Mouse (Mus musculus): ENCODE data around the gene Zfp131.

Zfp131 gene

DNA sequence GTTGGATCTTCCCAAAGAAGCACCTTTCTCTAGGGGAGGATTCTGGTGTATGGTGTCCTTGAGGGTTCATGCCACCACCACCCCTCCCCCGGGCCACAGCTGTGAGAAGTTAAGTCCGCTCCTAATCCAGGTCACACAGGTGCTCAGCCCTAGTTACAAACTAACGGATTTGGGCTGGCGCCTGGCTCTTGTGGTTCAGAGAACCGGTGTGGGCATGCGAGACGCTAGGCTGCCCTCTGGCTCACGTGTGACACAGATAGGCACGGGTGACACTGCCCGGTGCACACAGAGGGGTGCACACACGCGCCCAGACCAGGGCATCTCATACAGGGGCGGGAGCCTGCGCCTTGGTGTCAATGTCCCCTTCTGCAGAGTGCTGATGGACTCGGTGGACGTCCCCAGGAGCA, 35.5 kb downstream of the Zfp131 start:
- no peak for DNase-seq (ENCODE audit: low read depth)

DNA sequence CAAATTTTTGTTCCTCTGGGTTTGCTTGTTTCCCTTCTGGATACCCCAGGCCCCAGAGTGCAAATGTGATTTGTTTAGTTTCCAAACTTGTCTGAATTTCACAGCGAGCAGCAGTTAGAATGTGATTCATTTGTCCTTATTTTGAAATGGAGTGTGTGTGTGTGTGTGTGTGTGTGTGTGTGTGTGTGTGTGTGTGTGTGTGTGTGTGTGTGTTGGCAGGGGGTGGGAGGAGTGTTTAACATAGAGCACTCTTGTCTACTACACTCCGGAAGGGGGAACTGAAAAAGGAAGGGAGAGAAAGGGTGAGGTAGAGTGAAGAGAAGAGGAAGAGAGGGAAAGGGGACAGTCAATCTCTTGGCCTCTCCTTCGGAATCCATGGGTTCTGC, 36.1 kb downstream of the Zfp131 start:
- DNase-seq (ENCODE audit: low read depth): no peak

DNA sequence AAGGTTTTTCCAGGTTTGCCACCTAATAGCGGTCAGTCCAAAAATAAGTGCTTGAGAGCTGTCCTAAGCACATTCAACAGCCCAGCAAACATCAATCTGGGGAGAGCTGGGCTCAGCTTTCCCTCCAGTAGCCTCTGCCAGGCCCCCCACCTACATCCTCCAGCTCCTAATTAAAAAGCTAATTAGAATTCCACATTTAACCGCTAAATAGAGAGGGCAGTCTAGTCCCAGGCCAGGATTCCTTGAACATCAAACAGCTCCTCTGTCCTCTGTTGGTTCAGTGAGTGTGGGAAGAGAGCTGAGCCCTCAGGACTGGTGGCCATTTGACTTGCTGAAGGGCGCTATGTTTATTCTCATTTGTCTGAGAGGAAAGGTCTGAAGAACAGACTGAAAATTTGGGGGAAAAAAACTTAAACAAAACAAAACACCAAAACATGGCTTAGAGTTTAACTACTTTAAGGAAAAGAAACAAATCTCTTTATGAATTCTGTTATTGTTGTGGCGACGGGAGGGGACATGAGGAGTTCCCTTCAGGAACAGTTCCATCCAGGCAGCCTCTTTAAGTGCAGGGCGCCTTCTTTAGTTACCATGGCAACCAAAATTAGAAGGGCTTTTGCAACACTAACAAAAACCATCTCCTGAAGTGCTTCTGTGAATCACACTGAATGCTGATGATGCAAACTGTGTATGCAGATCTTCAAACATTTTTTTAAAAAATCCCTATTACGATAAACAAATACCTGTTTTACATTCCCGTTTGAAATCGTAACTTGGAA, 36.6 kb downstream of the Zfp131 start:
- DNase-seq (ENCODE audit: low read depth): no peak

DNA sequence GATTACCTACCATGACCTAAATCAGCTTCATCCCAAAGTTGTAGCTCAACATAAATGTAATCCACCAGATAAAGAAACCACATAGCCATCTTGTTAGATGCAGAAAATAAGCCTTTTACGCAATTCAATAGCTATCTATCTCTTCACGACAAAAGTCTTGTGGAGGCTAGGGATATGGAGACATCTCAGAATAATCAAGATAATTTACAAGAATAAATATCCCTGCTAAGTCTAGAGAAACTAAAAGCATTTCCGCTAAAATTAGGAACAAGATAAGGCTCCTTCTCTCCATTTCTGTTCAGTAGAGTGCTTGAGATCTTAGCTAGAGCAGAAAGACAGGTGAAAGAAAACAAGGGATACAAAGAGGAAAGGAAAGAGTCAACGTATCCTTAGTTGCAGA, 43.8 kb downstream of the Zfp131 start:
- no peak for DNase-seq (ENCODE audit: low read depth)

DNA sequence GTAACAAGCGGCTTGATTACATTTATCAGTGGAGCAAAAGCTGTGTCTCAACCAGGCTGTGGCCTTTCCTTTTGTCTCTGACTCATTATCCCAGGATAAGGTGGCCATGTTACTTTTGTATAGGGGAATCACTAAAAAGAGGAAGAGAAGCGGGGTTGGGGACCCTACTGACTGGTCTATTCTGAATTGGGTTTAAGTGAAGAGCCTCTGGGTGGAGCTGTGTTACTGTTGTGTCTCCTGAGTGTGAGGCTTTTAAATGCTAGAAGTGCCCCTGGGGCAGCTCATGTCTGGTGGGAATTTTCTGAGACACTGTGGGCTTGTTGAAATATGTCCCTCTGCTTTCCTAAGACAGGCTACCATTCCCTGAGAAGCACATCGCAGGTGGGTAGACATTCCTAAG, 47.2 kb downstream of the Zfp131 start:
- peak; percentile 65 for DNase-seq (ENCODE audit: low read depth)

DNA sequence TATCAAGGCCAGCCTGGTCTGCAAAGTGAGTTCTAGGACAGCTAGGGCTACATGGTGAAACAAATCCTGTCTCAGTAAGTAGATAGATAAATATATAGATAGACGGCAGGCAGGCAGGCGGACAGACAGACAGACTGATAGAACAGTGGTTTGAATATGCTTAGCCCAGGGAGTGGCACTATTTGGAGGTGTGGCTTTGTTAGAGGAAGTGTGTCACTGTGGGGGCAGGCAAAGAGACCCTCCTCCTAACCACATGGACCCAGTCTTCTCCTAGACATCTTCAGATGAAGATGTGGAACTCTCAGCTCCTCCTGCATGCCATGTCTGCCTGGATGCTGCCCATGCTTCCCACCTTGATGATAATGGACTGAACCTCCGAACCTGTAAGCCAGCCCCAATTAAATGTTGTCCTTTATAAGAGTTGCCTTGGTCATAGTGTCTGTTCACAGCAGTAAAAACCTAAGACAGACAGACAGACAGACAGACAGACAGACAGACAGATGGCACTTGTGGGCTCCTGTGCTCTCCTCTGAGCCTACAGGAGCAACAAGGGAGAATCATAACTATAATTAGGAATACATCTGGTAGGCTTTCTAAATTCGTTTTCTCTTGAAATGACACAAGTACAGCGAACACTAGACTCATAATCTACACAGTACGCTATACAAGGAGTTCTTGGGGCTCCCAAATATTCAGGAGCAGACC, 47.8 kb downstream of the Zfp131 start:
- peak; percentile 45 for DNase-seq (ENCODE audit: low read depth)

DNA sequence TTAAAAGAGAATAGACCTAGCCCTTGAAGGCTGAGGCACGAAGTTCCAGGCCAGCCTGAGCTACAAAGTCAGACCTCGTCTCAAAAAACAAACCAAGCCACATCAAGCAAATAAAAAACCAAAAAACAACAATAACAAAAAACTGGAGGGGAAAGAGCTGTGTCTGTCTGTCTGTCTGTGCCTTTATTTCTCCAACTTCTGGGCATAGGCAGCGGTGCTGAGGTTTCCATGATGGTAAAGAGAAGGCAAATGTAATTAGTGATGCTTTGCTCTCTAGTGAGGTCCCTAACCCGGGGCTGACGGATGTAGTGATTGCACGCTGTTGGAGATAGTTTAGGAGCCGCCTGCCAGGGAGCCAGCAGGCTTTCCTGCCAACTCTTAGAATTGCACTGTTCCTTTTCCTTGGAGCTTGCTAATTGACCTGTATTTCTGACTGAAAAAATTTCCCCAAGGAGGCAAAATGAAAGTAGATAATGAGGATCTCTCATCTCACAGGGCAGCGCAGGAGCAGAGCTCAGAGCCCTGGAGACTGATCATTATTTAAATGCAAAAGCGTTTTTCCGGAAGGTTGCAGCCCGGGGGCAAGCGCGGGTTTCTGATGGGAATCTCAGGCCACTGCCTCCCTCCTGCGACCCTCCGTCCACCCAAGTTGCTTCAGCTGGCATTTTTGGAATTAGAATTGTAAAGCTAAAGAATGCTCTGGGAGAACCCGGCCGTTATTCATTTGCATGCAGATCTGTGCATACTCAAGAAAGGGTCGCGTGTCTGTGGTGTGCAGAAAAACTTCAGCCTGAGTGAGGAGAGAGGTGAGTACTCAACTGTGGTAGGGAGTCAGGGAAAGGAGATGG, 49.1 kb downstream of the Zfp131 start:
- no peak for DNase-seq (ENCODE audit: low read depth)

DNA sequence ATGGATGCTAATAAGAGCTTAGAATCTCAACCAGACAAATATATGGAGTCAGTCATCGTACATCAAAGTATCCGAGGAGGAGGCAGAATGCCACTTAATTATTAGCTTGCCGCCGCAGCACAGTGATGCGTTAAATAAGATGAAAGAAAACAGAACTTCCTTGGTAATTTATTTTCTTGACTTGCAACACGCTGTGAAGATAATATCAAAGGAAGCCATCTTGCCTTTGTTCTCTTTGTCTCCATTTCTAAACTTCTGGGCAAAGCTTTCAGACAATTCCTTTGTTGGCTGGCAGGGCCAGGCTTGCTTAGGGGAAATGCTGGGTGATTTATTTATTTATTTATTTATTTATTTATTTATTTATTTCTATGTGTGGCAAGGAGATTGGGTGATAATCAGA, 59.2 kb downstream of the Zfp131 start:
- DNase-seq (ENCODE audit: low read depth): no peak

DNA sequence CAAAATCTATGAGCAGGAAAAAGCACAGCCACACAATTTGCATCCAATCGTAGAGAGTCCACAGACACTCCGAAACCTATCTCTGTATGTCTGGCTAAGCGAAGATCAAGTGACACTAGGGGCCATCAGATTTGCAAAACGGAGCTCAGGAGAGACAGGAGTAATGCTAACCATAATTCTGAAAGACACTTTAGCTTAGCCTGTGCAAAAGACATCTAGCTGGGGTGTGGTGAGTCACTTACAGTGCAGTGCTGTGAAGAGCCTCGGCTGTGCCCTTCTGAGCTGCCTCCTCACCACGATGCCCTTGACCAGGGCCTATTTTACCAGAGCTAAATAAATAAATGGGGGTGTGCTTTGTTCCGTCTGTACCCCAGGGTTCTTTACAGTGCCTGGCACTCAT, 61.3 kb downstream of the Zfp131 start:
- DNase-seq (ENCODE audit: low read depth): no peak

DNA sequence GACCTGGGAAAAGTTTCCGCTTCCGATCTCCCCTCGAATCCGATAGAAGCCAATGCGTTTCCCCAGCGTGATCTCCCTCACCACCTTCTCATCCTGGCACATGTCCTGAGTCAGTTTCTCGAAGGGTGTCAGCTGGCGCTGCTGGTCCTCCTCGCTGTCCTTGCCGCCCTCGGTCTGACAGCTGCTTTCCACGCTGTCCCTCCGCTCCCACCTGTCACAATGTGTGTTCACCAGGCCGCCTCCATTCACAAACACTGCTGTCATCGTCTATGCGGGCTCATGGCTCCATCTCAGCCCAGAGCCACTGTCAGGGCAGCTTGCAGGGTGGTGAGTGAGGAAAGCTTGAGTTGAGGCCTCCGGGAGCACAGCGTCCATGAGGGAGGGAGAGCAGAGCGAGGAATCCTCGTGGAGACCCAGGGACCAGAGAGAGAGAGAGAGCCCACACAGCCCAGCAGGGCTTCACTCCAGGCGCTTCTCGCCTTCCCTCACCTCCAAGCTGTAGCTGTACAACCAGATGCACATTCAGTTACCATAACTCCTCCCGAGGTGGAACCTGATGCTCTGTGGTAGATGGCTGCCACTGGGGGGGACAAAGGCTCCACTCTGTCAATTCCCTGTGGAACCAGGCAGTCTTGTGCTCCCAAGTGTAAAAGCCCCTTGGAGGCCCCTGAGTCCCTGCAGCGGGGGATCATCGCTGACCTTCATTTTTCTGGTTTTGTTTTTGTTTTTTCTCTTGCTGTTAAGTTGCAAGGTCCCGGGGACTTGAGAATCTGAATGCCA, 62.9 kb downstream of the Zfp131 start:
- DNase-seq (ENCODE audit: low read depth): no peak

DNA sequence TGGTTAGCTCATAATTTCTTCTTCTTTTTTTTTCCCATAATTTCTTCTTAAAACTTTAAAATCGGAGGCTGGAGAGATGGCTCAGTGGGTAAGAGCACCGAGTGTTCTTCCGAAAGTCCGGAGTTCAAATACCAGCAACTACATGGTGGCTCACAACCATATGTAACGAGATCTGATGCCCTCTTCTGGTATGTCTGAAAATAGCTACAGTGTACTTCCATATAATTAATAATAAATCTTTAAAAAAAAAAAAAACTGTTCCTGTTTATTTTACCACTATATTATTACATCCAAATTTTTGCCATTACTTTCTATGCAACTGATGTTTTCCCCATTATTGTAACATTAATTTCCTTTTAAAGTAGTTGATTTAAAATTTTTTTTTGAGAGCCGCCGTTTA, 66.1 kb downstream of the Zfp131 start:
- peak; percentile 55 for DNase-seq (ENCODE audit: low read depth)

DNA sequence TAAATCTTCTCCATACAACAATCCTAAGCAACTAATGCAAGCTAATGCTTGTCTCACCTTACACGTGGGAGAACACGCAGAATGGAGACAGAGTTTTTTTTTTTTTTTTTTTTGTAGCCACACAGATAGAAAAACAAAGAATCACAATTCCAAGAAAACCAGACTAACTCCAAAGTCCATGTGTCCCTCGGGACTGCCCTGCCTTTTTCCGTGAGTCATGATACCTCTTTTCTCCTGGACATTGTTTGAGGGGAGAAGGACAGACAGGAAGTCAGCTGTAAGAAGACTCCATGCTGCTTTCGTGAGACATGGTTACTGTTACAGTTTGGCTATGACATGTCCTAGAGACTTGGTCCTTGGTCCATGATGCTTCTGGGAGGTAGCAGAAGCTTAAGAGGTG, 67.3 kb downstream of the Zfp131 start:
- no peak for DNase-seq (ENCODE audit: low read depth)

DNA sequence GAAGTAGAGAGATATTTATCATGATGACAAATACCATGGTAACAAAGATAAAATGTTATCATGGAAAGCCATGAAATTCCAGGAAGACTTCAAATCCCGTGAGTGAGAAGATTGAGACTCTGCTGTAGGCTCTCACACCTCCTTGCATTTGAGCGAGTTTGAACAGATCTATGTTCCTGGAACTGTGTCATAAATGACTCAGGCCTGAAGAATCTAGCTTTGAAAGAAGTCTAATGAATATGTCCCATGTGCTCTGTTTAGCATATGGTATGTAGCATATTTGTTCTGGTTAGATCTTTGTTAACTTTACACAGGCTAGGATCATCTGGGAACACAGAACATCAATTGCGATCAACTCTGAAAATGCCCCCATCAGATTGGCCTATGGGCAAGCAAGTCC, 68.2 kb downstream of the Zfp131 start:
- DNase-seq (ENCODE audit: low read depth): no peak

DNA sequence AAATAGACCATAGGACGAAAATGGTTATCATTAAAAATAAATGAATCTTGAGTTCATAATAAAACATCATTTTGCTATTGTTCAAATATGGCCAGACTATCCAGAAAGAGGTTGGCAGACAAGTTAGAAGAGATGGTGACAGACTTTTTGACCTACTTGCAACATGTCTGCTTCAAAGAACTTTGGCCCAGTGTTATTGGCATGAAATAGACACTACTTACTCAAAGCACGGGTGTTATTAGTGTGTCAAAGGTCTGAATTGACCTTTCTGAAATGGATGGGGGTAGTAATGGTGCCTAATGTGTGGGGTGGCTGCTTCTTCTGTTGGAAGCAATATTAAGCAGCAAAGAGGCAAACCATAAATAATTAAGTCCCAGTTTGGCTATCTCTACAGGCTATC, 74.6 kb downstream of the Zfp131 start:
- no peak for DNase-seq (ENCODE audit: low read depth)
